Mouse (Mus musculus) heart, embryonic 16.5 days (tissue): ENCODE measurements around the gene Otx1. TPM values are rescaled to one million over a fixed set of nuclear protein-coding genes. Genes with fewer than 3 reads are reported as not detected.
A peak's percentile ranks its signal among the peaks of the same experiment; 100 is the strongest.

Experiments
- ATAC-seq: fragments of 200-750 bp; cut with Nextera tagmentation; replicated peaks from 2 replicates; pipeline ENCODE4 v1.8.0; 2017; ENCODE audit warnings: moderate number of reproducible peaks; ENCODE audit not compliant: insufficient read depth, low FRiP score; ENCODE audit errors: extremely low read depth
- H3K27ac ChIP-seq: fragments of 300-500 bp; sonication (generic); 2 replicates; pipeline ENCODE4 v1.5.1; 2014; ENCODE audit warnings: mild to moderate bottlenecking, low read length, control low read depth, moderate library complexity
- H3K27me3 ChIP-seq: fragments of 300-500 bp; sonication (generic); 2 replicates; pipeline ENCODE4 v1.6.1; 2014; ENCODE audit warnings: low read length, mixed read lengths; ENCODE audit not compliant: control insufficient read depth, insufficient read depth
- H3K36me3 ChIP-seq: fragments of 300-500 bp; sonication (generic); 2 replicates; pipeline ENCODE4 v1.6.1; 2014; ENCODE audit not compliant: control insufficient read depth, insufficient read depth
- H3K4me1 ChIP-seq: fragments of 300-500 bp; sonication (generic); 2 replicates; pipeline ENCODE4 v1.6.1; 2014; ENCODE audit warnings: low read length, mixed read lengths; ENCODE audit not compliant: control insufficient read depth, insufficient read depth
- H3K4me2 ChIP-seq: fragments of 300-500 bp; sonication (generic); 2 replicates; pipeline ENCODE4 v1.6.1; 2014; ENCODE audit warnings: low read depth, mild to moderate bottlenecking, control low read depth, low read length
- H3K4me3 ChIP-seq: fragments of 300-500 bp; sonication (generic); 2 replicates; pipeline ENCODE4 v1.5.1; 2014; ENCODE audit warnings: mild to moderate bottlenecking, control low read depth, low read length
- H3K9ac ChIP-seq: fragments of 300-500 bp; sonication (generic); 2 replicates; pipeline ENCODE4 v1.6.1; 2014; ENCODE audit warnings: low read length, control low read depth
- H3K9me3 ChIP-seq: fragments of 300-500 bp; sonication (generic); replicated peaks from 2 replicates; pipeline ENCODE4 v1.6.1; 2016; ENCODE audit warnings: low read length; ENCODE audit not compliant: control insufficient read depth
- whole genome bisulfite sequencing: fragments of 180-500 bp; shearing (Covaris S2); extraction: QIAGEN DNeasy Blood & Tissue Kit; methylation state at CpG from one replicate; pipeline ENCODE4 v1.1.7; 2014; 5-methylcytosine and 5-hydroxymethylcytosine counted together
- polyA plus RNA-seq: library from polyadenylated mRNA; unstranded; fragments of >200 nt; fragmentation: Nextera tagmentation; extraction: Ambion mirVana; gene quantifications from 2 replicates; pipeline ENCODE4 v1.2.1, GENCODE M21; 2015

Otx1 gene
- polyA plus RNA-seq: 0.13 and 0.26 TPM in 2 replicates

DNA sequence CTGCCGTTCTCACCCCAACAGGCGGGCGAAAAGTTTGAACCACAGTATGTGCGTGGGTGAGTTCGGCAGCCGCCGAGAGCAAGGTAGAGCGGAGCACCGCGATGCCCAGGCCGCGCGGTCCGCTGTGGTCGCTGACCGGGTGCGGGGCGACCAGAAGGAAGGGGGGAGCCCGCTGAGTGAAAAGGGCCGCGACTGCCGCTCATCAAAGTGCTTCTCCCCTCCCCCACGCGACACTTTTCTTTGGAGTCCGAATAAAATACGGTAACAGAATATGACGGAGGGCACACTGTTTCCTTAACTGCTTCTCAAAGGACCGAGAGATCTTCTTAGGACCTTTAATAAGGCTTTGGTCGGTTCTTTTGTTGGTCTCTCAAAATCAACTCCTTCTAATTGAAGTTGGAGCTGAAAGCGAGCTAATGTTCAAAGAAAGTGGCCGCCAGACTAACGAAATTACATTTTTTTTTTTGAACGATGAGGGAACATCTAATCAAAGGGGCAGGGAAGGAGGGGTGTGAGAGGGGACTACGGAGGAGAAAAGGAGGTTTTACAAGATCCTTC, at the start of gene Otx1:
TSS of gene Otx1 (minus strand) at position 115 of the 558 bp plus-strand sequence.
- peaks cover 68% of the 10 kb centered on the region for H3K27me3 ChIP-seq
- no peak for ATAC-seq
- 2% methylated on average over 34 of the region's 34 CpGs for WGBS
- H3K4me1 ChIP-seq: peaks cover 24% of the 10 kb centered on the region; the same call in 1 of the 2 replicates
- no peak within 1 kb of the TSS for H3K27ac ChIP-seq
- no peaks in the 10 kb centered on the region for H3K9me3 ChIP-seq
- H3K4me2 ChIP-seq: peak within 1 kb of the TSS; percentile 95
- peaks cover 8% of the 10 kb centered on the region for H3K36me3 ChIP-seq
- H3K9ac ChIP-seq: peak within 1 kb of the TSS; percentile 67
- peak within 1 kb of the TSS; percentile 58 for H3K4me3 ChIP-seq

GRCm38 (mm10) chr11:22050864-22051263, 48.2 kb upstream of the Otx1 start:
- WGBS: 84% methylated on average over 7 of the region's 7 CpGs
- H3K9ac ChIP-seq: no peak overlapping the region
- H3K27ac ChIP-seq: no peak overlapping the region
- H3K4me2 ChIP-seq: no peak overlapping the region
- H3K27me3 ChIP-seq: no peaks in the 10 kb centered on the region
- H3K9me3 ChIP-seq: no peaks in the 10 kb centered on the region
- ATAC-seq: no peak
- no peak overlapping the region for H3K4me3 ChIP-seq
- H3K4me1 ChIP-seq: no peaks in the 10 kb centered on the region
- H3K36me3 ChIP-seq: peaks cover 27% of the 10 kb centered on the region

- ATAC-seq: no peak
- 86% methylated on average over 6 of the region's 6 CpGs for WGBS
- H3K4me3 ChIP-seq: no peak overlapping the region
Measured at GRCm38 (mm10) chr11:22039854-22040426, 37.2 kb upstream of the Otx1 start.

DNA sequence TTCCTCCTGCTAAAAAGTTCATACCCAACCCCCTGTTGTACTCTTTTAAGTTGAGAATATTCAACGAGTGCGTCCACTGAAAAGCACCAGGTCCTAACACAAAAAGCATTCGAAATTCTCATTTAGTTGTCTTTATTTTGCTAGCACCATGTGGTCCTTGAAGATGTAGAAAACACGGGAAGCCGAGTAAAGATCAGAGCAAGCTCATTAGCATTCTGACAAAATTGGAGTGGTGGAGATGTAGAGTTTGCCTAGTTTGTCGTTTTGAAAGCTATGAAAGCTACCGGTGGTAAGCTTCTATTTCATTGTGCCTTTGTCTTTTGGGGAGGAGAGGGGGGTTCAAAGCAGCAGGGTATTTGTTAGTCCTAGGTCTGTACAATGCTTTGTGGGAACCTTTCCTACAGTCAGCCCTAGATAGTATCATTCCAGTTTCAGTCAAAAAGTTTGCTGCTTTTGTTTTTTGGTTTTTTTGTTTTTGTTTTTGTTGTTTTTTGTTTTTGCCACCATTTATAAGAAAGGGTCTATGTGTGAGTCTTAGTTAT, 31.9 kb upstream of the Otx1 start:
- WGBS: 61% methylated on average over 7 of the region's 7 CpGs
- H3K4me2 ChIP-seq: no peak overlapping the region
- no peak overlapping the region for H3K4me3 ChIP-seq
- no peaks in the 10 kb centered on the region for H3K27me3 ChIP-seq
- no peak overlapping the region for H3K9ac ChIP-seq
- H3K36me3 ChIP-seq: peaks cover 2% of the 10 kb centered on the region; the same call in 1 of the 2 replicates
- H3K4me1 ChIP-seq: no peaks in the 10 kb centered on the region
- no peak overlapping the region for H3K27ac ChIP-seq
- ATAC-seq: no peak
- no peaks in the 10 kb centered on the region for H3K9me3 ChIP-seq

More at GRCm38 (mm10) chr11:22039854-22040426, 37.2 kb upstream of the Otx1 start:
- H3K4me2 ChIP-seq: no peak overlapping the region
- H3K27me3 ChIP-seq: no peaks in the 10 kb centered on the region
- H3K36me3 ChIP-seq: peaks cover 2% of the 10 kb centered on the region; the same call in 1 of the 2 replicates
- H3K9me3 ChIP-seq: no peaks in the 10 kb centered on the region
- H3K4me1 ChIP-seq: no peaks in the 10 kb centered on the region
- no peak overlapping the region for H3K9ac ChIP-seq
- no peak overlapping the region for H3K27ac ChIP-seq

DNA sequence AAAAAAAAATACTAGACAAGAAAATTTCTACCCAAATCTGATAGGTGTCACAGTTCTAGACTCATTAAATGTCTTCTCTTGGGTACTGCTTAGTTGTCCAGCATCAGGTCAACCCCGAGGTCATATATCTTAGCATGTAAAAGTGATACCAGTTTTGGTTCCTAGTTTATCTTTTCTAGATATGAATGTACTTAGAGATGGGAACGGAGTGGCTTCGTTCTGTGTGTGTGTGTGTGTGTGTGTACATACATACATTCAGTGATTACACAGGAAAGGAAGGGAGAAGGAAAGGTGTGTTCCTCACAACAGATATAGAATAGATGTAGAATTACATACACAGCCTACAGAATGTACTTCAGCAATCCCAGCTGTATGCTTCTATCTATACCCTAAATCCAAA, 30.9 kb upstream of the Otx1 start:
- Histone ChIP-seq H3K4me1 (no peaks in the 10 kb centered on the region), H3K36me3 (peaks cover 2% of the 10 kb centered on the region; the same call in 1 of the 2 replicates), H3K27ac (no peak overlapping the region), H3K4me3 (no peak overlapping the region), H3K9me3 (no peaks in the 10 kb centered on the region), H3K4me2 (no peak overlapping the region), H3K9ac (no peak overlapping the region), H3K27me3 (no peaks in the 10 kb centered on the region)
- WGBS: 83% methylated on average over 3 of the region's 3 CpGs
- ATAC-seq: no peak

DNA sequence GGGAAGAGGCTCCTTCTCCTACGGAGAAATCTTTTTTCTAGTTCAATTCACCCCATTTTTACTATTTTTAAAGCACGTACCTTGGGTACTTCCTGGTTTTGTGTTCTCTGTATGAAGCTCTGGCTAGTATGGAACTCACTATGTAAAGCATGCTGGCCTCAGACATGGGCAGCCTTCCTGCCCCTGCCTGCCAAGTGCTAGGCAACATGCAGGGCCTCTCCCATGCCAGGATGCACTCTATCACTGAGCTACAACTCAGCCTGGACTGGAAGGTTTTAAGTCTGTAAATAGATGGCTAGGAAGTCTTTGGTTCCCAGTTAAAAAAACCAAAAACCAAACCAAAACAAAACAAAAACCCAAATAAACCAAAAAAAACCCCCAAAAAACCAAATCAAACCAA, 17.9 kb upstream of the Otx1 start:
- H3K9me3 ChIP-seq: no peaks in the 10 kb centered on the region
- no peak overlapping the region for H3K27ac ChIP-seq
- H3K4me1 ChIP-seq: no peaks in the 10 kb centered on the region
- no peak overlapping the region for H3K4me3 ChIP-seq
- WGBS: 85% methylated on average over 2 of the region's 2 CpGs
- no peaks in the 10 kb centered on the region for H3K27me3 ChIP-seq
- H3K4me2 ChIP-seq: no peak overlapping the region
- H3K36me3 ChIP-seq: peaks cover 23% of the 10 kb centered on the region
- H3K9ac ChIP-seq: no peak overlapping the region
- no peak for ATAC-seq

- no peak overlapping the region for H3K4me2 ChIP-seq
- WGBS: 83% methylated on average over 8 of the region's 8 CpGs
- peaks cover 16% of the 10 kb centered on the region for H3K36me3 ChIP-seq
- no peaks in the 10 kb centered on the region for H3K4me1 ChIP-seq
- no peaks in the 10 kb centered on the region for H3K9me3 ChIP-seq
- H3K27ac ChIP-seq: no peak overlapping the region
- no peak overlapping the region for H3K9ac ChIP-seq
- ATAC-seq: no peak
- H3K27me3 ChIP-seq: no peaks in the 10 kb centered on the region
- no peak overlapping the region for H3K4me3 ChIP-seq
Measured at GRCm38 (mm10) chr11:22017444-22017843, 14.7 kb upstream of the Otx1 start.

GRCm38 (mm10) chr11:22016341-22016740, 13.6 kb upstream of the Otx1 start:
- Histone ChIP-seq H3K4me2 (no peak overlapping the region), H3K9me3 (no peaks in the 10 kb centered on the region), H3K9ac (no peak overlapping the region), H3K36me3 (0 out of 2 replicates have a peak, but pooled peaks cover 9% of the 10 kb centered on the region), H3K27me3 (no peaks in the 10 kb centered on the region), H3K4me1 (no peaks in the 10 kb centered on the region), H3K27ac (no peak overlapping the region), H3K4me3 (no peak overlapping the region)
- WGBS: 88% methylated on average over 3 of the region's 3 CpGs
- ATAC-seq: no peak

- peaks cover 8% of the 10 kb centered on the region for H3K36me3 ChIP-seq
- 0 out of 2 replicates have a peak, but pooled peaks cover 2% of the 10 kb centered on the region for H3K4me1 ChIP-seq
- H3K27me3 ChIP-seq: peaks cover 31% of the 10 kb centered on the region
- no peaks in the 10 kb centered on the region for H3K9me3 ChIP-seq
- no peak overlapping the region for H3K9ac ChIP-seq
- H3K4me2 ChIP-seq: no peak overlapping the region
- no peak for ATAC-seq
- no peak overlapping the region for H3K27ac ChIP-seq
- no peak overlapping the region for H3K4me3 ChIP-seq
- WGBS: 46% methylated on average over 2 of the region's 2 CpGs
Measured at GRCm38 (mm10) chr11:22008817-22009216, 6.1 kb upstream of the Otx1 start.
